Mouse (Mus musculus) hematopoietic multipotent progenitor cell, adult 10-12 weeks (in vitro differentiated cells): ENCODE results near the gene BC030499. TPM values are rescaled to one million over a fixed set of nuclear protein-coding genes. Genes with fewer than 3 reads are reported as not detected.

Experiments
- polyA plus RNA-seq: library from polyadenylated mRNA; stranded (reverse); fragments of >175 nt; gene quantifications from 2 replicates; pipeline ENCODE4 v1.2.3, GENCODE M21; 2012; ENCODE audit warnings: low replicate concordance

Gene BC030499
- polyA plus RNA-seq: not detected in 2 replicates

DNA sequence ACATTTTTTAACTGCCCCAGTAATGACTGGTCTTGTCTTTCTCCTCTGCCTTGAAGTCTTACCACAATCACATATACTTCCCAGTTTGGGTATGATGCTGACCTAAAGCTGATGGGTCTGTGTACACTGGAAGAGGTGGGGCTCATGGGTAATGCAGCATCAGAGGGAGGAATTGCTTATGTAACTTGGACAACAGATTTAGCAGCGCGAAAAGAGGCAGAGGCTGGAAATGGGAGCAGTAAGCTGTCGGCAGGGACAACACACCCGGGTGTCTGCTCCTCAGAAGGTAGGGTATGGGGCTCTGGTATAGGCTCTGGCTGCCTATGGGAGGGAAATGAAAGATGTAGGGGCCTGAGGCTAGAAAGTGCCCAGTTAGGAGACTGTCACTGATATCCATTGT, at the start of gene BC030499:
BC030499 (plus strand) TSS at position 188 of the 400 bp plus-strand sequence.

DNA sequence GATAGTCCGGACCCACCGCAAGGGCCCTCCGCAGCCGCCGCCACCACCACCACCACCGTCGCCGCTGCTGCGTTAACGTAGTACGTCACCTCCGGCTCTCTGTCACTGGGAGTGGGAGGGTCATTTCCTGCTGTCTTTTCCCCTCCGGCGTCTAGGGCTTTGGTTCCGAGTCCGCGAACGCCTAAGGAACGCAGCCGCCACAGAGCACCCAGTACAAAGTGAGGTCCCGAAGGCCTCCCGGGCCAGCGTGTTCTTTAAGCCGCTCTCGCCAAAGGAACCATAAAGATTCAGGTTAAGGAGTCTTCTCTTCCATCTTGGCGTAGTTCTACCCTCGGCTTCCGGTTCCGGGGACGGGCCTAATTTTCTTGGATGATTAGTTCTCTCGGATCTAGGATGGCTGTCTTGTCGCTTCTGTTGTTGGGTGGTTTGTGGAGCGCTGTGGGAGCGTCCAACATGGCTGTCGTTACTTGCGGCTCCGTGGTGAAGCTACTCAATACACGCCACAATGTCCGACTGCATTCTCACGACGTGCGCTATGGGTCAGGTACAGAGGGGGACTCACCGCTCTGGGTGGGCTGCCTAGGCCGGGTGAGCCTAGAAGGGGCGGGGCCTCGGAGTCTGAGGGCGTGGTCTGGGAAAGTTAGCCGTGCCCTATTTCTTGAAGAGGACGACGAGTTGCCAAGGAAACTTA, 44.9 kb upstream of the BC030499 start, which contains the start of the genes Sdf2 and Supt6:
Sdf2 (plus strand) TSS at position 120 of the 691 bp plus-strand sequence.
Supt6 (minus strand) TSS at position 361 of the 691 bp plus-strand sequence.

DNA sequence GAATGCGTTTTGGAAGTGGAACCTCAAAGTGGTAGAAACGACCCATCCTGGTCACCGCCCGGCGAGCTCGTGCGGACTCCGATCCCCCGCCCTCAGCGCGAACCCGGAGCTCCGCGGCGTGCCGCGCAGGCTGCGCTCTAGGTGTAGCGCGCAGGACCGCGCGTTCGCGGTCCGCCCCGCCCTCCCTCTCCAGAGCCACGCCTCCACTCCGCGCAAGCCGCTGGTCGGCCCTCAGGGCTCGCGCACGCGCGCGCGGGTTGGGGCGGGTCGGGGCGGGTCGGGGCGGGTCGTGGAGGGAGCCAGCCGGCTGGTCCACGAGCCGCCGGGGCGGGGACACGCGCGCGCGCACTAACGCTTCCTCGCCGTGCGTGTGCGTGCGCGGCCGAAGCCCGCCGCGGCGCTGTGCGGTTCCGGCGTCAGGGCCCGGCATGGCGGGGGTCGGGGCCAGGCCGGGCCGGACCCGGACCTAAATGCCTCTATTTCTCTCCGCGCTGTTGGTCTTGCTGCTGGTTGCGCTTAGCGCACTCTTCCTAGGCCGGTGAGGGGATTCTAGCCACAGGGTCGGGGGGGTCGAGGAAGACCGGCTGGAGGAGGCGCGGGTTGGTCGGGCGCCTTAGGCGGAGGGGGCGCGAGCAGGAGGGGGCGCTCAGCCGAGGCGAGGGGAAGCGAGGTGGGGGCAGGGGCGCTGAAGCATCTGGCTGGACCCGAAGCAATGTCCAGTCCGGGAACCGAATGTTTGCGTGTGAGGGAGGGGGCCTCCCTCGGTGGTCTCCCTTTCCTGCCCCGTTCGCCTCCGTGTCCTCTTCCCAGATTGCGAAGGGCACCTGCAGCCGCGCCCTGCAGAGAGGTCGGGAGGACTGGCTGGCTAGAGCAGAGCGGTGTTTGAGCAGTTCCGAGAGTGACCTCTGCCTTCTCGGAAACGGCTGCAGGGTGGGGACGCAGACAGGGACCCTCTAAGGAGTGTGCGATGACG, 29.0 kb upstream of the BC030499 start, which contains the start of gene 2610507B11Rik:
2610507B11Rik (plus strand) TSS at position 373 of the 973 bp plus-strand sequence.

DNA sequence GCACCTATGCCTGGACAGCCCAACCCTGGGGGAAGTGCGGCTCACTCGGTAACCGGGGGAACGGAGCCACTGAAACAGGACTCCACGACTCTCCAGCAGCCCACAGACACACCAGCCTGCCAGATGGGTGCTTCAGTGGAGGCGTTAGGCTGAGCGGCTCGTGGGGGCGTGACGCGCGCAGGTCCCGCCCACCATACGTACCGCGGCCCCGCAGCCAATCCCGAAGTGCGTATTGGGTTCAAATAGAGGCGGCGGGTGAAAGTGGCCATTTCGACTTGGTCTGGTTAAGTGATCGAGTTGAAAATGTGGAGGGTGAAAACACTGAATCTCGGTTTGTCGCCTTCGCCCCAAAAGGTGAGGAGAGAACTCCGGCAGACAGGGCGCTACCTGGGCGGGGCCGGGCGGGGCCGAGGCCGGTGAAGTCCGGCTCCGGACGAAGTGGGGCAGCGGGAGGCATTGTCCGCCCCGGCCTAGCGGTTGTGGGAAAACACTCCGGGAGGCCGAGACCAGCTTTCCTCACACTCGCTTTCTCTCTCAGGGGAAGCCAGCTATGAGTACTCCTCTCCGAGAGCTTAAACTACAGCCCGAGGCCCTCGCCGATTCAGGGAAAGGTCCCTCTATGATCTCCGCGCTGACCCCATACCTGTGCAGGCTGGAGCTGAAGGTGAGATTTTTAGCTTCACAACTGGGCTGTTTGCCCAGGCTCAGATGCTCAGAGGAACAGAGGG, 10.9 kb downstream of the BC030499 start, which contains the start of gene Spag5:
Spag5 (plus strand) TSS at position 173 of the 728 bp plus-strand sequence.

DNA sequence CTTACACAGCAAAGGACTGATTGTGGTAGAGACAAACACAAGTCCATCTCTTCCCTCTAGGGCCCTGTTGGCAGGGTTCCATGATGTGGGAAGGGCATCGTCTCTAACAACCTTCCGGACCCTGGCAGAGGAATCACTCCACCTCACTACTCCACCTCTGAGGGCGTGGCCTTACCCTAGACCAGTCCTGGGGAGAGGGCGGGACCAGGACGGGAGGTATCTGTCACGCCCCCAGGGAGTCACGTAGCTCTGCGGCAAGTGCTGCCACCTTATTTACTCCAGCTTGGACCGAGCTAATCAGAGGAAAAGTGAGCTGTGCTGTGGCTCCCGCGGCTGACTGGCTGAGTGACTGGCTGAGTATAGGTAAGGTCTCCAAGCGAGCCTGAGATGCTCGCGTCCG, 32.2 kb downstream of the BC030499 start, which contains the start of gene Aldoc:
Aldoc (plus strand) TSS at position 109 of the 400 bp plus-strand sequence.

DNA sequence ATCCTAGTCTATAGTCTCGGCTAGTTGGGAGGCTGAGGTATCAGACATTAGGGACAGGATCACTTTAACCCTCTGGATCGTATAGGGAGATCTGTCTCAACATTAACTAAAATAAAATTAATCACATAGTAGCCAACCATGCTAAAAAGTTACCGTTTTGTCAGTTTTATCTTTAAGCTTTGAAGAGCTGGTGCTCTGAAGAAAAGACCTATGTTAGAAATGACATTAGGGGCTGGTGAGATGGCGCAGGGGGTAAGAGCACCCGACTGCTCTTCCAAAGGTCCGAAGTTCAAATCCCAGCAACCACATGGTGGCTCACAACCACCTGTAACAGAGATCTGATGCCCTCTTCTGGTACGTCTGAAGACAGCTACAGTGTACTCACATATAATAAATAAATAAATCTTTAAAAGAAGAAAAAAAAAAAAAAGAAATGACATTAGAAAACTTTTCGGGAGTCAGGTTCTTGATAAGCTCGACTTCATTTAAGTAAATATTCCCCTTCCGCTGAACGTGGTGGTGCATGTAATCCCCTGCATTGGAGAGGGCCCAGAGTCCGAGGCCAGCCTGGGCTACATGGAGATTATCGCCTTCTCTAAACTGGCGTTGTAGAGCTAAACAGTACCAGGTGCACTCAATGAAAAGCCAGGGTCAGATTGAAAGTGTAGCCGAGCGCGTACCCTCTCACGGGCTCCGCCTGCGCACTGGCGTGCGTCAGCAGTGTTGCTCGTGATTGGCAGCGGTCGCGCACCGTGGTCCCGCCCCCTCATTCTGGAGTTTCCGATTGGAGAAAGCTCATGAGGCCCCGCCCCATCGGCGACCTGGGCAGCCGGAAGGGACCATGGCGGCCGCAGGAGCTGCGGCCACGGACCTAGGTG, 37.2 kb downstream of the BC030499 start, which contains the start of gene Pigs:
Pigs (plus strand) TSS at position 782 of the 878 bp plus-strand sequence.

DNA sequence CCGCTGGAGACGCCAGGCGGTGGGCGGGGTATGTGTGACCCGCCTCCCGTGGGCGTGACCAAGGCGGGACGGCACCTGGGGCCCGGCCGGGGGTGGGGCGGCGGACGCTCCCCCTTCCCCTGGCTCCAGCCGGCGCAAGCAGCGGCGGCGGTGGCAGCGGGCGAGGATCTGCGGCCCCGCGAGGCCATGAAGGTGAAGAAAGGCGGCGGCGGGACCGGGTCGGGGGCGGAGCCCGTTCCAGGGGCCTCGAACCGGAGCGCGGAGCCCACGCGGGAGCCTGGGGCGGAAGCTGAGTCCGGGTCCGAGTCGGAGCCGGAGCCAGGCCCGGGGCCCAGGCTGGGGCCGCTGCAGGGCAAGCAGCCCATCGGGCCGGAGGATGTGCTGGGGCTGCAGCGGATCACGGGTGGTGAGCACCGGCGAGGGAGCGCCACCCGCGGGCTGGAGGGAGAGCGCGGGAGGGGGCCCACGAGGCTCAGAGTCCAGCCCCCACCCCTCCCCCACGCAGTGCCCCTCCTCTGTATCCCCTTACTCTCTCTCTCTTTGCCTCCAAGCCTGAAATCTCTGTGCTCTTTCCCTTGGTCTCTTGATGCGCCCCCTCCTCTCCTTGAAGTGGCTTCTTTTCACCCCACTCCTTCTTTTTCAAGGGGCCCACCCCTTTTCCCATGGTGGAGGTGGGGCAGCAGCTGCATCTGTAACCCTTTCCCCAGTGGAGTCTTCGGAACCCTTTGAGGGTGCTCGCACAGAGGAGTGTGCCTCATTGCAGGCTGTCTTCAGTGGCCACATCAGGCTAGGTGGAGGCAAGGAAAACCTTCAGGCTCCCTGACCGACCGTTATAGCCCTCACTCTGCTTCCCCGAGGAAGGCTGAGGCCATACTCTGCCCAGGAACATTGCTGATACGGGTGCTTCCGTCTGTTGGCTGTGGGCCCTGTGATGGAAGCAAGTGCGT, 53.0 kb downstream of the BC030499 start, which contains the start of gene Unc119:
Unc119 (plus strand) TSS at position 102 of the 947 bp plus-strand sequence.

Other genes with a start within 250 kb of the BC030499 start
- 4.2 and 6.0 TPM in 2 replicates for gene Eral1, start 210.5 kb upstream of the BC030499 start, polyA plus RNA-seq
- 34.4 and 71.5 TPM in 2 replicates for gene Fam222b, start 196.2 kb upstream of the BC030499 start, polyA plus RNA-seq
- 21.7 and 48.0 TPM in 2 replicates for gene Traf4, start 125.3 kb upstream of the BC030499 start, polyA plus RNA-seq
- gene Nek8, start 114.2 kb upstream of the BC030499 start, polyA plus RNA-seq: 10.0 and 12.8 TPM in 2 replicates
- 27.8 and 37.9 TPM in 2 replicates for gene Tlcd1, start 114.1 kb upstream of the BC030499 start, polyA plus RNA-seq
- 197 and 2,234 TPM in 2 replicates for gene Rpl23a, start 107.3 kb upstream of the BC030499 start, polyA plus RNA-seq
- 7.2 and 11.3 TPM in 2 replicates for gene Rab34, start 102.4 kb upstream of the BC030499 start, polyA plus RNA-seq
- gene Proca1, start 97.4 kb upstream of the BC030499 start, polyA plus RNA-seq: 0.20 TPM in 1 of 2 replicates, not detected in the other
- 7.2 and 15.6 TPM in 2 replicates for gene Sdf2, start 45.1 kb upstream of the BC030499 start, polyA plus RNA-seq
- 68.1 and 97.6 TPM in 2 replicates for gene Supt6, start 44.9 kb upstream of the BC030499 start, polyA plus RNA-seq
- 23.0 and 73.1 TPM in 2 replicates for gene 2610507B11Rik, start 29.1 kb upstream of the BC030499 start, polyA plus RNA-seq
- gene Spag5, start 10.7 kb downstream of the BC030499 start, polyA plus RNA-seq: 2.1 and 18.1 TPM in 2 replicates
- 0.53 and 3.2 TPM in 2 replicates for gene Aldoc, start 32.1 kb downstream of the BC030499 start, polyA plus RNA-seq
- 39.9 and 105 TPM in 2 replicates for gene Pigs, start 37.6 kb downstream of the BC030499 start, polyA plus RNA-seq
- gene Unc119, start 52.6 kb downstream of the BC030499 start, polyA plus RNA-seq: 58.3 and 116 TPM in 2 replicates
- gene Foxn1, start 95.7 kb downstream of the BC030499 start, polyA plus RNA-seq: not detected in 2 replicates
- 0.12 TPM in 1 of 2 replicates, not detected in the other for gene Slc13a2, start 131.4 kb downstream of the BC030499 start, polyA plus RNA-seq
- gene Slc46a1, start 174.9 kb downstream of the BC030499 start, polyA plus RNA-seq: 1.1 and 1.9 TPM in 2 replicates
- gene Sarm1, start 206.9 kb downstream of the BC030499 start, polyA plus RNA-seq: 0.72 and 1.3 TPM in 2 replicates
- not detected in 2 replicates for gene Vtn, start 208.2 kb downstream of the BC030499 start, polyA plus RNA-seq
- gene Sebox, start 212.6 kb downstream of the BC030499 start, polyA plus RNA-seq: not detected in 2 replicates
- gene Tmem199, start 221.3 kb downstream of the BC030499 start, polyA plus RNA-seq: 12.6 and 34.2 TPM in 2 replicates
- 19.9 and 24.5 TPM in 2 replicates for gene Poldip2, start 221.4 kb downstream of the BC030499 start, polyA plus RNA-seq
- gene Tnfaip1, start 245.5 kb downstream of the BC030499 start, polyA plus RNA-seq: 7.6 and 11.1 TPM in 2 replicates
- 16.0 and 48.5 TPM in 2 replicates for gene Ift20, start 245.5 kb downstream of the BC030499 start, polyA plus RNA-seq